Mouse (Mus musculus): ENCODE data around the gene Rbks. TPM values are rescaled to one million over a fixed set of nuclear protein-coding genes. Genes with fewer than 3 reads are reported as not detected.

Gene Rbks
- 1 to 10 TPM; 4.5 to 4.6 TPM for total RNA-seq (2021)

GRCm38 (mm10) chr5:31696971-31697643, at the start of gene Rbks:
TSS of gene Rbks (minus strand) at chr5:31697627.
- no peak for DNase-seq

GRCm38 (mm10) chr5:31742521-31743031, 45.1 kb upstream of the Rbks start:
- no peak for DNase-seq

- DNase-seq = no peak
Measured at GRCm38 (mm10) chr5:31741931-31742330, 44.5 kb upstream of the Rbks start.

DNA sequence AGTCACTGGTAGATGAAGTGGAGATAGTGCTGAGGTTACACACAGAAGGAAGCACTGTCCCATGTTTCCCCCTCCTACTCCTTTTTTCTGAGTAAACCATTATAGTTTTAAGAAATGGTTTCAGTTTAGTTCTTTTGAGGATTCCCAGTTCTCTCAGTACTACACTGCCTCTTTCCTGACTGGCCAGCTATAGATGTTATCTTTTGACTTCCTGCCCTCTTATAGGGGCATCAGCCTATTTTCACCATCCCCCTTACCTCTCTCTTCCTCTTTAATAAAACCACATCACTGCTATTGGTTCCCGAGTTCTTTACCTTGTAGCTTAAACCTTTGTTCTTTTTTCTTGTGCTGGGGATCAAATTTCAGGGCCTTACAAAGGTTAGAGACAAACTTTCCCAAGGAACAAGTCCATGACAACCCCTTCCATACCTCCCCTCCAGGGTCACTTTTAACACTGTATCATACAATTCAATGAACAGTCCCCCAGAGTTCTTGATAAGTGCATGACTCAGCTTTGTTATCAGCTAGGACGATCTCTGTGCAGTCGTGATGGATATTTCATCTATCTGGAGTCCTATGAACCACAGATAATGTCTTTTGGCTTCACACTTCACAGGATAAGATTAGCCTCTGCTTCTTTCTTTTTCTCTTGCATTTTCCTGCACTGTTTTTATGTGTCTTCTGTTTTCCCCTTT, 35.4 kb upstream of the Rbks start:
- no peak for DNase-seq

- DNase-seq = no peak
Measured at GRCm38 (mm10) chr5:31727456-31727855, 30.0 kb upstream of the Rbks start.

GRCm38 (mm10) chr5:31725885-31726284, 28.5 kb upstream of the Rbks start:
- no peak for DNase-seq

- peak; percentile 17 for DNase-seq
Measured at GRCm38 (mm10) chr5:31724519-31724918, 27.1 kb upstream of the Rbks start.

- DNase-seq = no peak
Measured at GRCm38 (mm10) chr5:31715486-31716150, 18.2 kb upstream of the Rbks start.

DNA sequence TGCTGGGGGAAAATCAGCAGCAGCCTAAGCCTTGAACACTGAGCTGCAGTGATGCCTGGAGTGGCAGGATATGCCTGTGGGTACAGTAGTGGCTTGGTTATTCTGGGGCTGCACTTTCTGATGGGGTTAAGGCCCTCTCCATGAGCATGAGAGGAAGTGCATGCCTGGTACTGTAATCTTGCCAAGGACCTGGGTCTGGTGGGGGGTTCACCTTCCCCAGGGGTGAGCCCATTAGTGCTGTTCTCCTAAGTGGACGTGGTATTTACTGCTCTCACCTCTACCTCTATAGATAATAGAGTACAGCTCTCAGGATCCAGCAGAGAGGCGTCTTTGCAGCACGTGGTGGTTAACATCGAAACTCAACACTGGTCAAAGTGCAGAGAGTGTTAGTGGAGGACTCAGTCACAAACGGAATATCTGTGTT, 16.4 kb upstream of the Rbks start:
- no peak for DNase-seq

- no peak for DNase-seq
Measured at GRCm38 (mm10) chr5:31713280-31713711, 15.9 kb upstream of the Rbks start.

DNA sequence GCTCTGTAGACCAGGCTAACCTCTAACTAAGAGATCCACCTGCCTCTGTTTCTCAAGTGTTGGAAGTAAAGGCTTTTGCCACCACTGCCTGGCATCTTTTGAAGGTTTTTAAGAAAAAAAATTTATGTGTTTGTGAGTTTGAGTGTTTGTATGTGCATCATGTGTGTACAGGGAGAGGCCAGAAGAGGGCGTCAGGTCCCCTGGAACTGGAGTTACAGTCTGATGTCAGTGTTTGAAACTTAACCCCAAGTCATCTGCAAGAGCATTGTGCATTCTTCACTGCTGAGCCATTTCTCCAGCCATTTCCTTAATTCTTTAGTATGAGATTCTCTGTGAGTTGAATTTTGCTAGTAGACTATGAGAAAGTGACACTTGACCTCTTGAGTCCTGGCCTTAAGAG, 12.0 kb upstream of the Rbks start:
- no peak for DNase-seq

DNA sequence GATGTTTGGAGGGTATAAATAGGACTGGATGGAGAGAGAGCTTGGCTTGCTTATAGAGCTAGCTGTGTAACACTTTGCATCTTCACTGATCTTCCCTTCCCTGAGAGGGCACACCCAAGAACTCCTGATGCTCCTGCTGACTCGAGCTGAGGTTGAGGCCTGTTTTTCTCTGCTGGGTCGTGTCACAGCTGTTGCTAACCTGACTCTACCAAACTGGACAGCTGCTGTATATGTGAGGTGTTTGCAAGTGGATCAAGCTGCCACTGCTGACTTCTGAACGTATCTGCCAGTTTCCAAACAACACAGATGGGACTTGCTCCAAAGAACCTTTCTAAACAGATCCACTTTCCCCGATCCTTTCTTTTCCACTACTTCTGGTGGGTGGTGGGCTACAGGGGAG, 9.4 kb upstream of the Rbks start:
- no peak for DNase-seq

GRCm38 (mm10) chr5:31704971-31705370, 7.5 kb upstream of the Rbks start:
- no peak for DNase-seq

DNA sequence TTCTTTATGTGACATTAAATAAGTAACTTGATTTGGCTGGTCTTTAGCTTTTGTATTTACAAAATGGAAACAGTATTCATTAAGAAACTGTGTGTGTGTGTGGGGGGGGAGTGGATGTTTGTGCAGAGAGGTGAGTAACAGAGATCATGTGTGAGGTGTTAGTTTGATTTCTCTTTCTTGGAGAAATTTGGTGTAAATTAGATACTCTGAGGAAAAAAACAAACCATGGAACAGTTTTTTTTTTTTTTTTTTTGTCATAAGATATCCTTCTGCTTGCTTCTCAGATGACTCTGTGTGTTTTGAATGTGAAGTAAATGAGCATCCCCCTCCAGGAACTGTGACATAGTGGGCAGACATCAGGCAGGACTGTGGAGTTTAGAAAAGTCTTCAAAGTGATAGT, 2.0 kb upstream of the Rbks start:
- DNase-seq = no peak

DNA sequence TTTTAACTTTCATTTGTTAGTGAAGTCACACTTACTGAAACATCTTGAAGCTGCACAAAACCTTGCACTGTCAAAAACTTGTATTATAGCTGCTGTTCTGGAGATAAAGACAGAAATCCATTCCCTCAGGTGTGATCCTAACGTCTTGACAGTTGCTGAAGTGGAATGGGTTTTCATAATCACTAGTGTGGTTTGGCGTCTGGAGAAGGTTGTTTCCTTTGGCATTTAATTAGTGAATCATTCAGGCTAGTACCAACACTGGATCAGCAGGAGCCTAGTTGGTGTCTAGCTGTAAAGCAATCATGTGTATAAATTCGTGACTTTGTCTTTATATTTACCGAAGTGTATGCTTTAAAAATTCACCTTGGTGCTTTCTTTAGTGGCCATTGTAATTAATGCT, 1.5 kb upstream of the Rbks start:
- DNase-seq = no peak

DNA sequence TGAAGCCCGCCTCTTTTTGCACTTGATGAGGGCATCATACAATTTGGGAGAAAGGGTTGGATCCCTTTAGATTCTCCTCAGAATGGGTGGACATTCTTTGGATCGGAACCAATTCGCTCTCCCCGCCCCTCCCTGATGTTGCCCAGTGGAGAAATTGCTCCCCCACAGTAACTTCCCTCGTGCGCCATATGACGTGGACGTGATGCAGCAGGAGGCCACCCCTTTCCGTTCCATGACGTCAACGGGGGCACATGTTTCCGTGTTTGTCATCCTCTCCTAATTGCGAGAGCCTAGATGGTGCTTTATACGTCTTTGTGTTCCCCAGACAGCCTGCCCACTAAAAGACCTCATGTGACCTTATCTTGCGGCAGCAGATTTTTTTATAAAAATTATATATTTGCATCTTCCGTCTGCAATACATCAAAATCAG, 885 bp upstream of the Rbks start:
- peak; percentile 89 for DNase-seq

DNA sequence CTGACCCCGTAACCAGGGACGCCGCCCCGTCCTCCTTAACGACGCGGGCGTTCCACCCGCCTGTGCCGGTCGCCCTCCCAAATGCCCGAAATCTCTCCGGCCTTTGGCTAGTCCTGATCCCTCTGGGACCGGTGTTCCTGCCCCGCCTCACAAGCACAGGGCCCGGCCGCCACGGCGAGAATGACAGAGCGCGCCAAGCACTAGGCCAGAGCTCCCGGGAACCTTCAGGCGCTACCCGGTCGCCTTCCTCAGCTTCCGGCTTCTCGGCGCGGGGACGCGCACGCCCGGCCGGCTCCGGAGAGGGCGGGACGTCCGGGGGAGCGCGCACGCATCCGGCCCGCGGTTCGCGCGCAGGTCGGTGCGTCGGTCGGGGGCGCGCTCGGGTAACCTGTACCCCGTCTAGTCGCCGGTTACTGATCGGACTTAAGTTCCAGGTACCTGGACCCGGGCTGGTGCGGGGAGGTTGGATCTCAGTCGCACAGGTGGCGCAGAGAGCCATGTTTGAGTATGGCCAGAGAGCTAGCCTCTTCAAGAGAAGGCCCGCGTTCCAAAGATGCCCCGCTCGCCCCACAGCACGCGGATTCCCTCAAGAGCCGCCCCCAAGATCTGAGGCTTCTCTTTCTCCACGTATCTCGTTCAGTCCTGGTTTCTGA, 343 bp upstream of the Rbks start, which contains the start of gene Babam2:
TSS of gene Babam2 (plus strand) at position 41 of the 653 bp plus-strand sequence.
- peak; percentile 94 for DNase-seq

DNA sequence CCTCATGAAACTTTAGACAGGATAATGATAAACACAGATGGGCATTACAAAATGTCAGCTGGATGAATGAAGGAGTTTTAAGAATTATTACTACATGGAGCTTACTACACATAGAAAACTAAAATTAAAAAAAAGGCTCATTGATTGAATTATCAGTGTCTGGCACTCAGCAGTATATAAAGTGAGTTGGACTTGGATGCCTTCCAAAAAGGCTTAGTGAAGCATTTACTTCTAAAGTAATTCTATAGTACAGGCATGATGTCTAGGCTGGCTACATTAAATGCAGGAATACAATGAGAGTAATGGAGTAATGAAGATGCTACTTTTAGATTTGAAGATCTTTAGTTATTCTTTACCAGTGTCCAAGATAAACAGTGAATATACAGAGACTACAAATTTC, 4.2 kb downstream of the Rbks start:
- no peak for DNase-seq

GRCm38 (mm10) chr5:31687972-31688371, 9.5 kb downstream of the Rbks start:
- DNase-seq = no peak

DNA sequence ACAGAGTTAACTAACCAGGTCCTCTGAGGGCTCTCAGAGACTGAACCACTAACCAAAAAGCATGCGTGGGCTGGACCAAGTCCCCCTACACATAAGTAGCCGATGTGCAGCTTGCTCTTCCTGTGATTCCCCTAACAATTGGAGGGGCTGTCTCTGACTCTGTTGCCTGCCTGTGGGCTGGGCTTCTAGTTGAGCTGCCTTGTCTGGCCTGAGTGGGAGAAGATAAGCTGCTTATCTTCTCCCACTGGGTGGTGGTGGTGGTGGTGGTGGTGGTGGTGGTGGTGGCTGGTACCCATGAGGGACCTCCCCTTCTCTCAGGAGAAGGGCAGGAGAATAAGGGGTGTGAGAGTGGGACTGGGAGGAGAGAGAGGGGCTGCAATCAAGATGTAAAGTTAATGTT, 11.4 kb downstream of the Rbks start:
- DNase-seq = no peak

DNA sequence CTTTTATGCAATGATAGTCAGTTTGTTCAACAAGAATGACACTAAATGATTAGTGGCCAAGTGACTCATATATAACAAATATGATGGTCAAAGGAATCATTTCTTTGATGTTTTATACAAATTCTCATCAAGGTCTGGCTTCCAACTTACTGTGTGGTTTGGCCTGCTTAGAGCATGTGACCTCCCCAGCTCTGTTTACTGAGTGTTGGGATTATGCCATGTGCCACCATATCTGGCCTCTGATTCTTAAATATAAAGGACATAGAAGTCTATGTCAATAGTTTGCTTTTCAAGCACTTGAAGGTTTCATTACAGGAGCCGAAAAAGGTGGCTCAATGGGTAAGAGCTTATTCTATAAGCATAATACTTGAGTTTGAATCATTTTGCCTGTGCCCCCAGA, 15.1 kb downstream of the Rbks start:
- no peak for DNase-seq

- no peak for DNase-seq
Measured at GRCm38 (mm10) chr5:31680183-31680582, 17.2 kb downstream of the Rbks start.

GRCm38 (mm10) chr5:31678000-31678399, 19.4 kb downstream of the Rbks start:
- no peak for DNase-seq
